Mouse (Mus musculus) MEL (cell line): ENCODE data around the gene Mgat5.

Experiments used
- CHD1 ChIP-seq: IDR thresholded peaks from 2 replicates; pipeline ENCODE4 v1.6.1; 2012; ENCODE audit warnings: low read depth, mild to moderate bottlenecking, inconsistent platforms, low read length, improper control_type of control experiment
- CTCF ChIP-seq, 3 experiments: IDR thresholded peaks in 2 of 3; conservative IDR thresholded peaks in 1 of 3; 2 replicates each; pipeline ENCODE4 v1.5.1; 2011 to 2012; ENCODE audit warnings: low read length in 3 of 3, low read depth in 2 of 3, mild to moderate bottlenecking in 2 of 3, improper control_type of control experiment in 1 of 3, inconsistent platforms in 1 of 3, mixed read lengths in 1 of 3, moderate library complexity in 1 of 3; ENCODE audit not compliant: control insufficient read depth in 1 of 3, insufficient read depth in 1 of 3, poor library complexity in 1 of 3, severe bottlenecking in 1 of 3
- EP300 ChIP-seq, 2 experiments: IDR thresholded peaks; 2 replicates each; pipeline ENCODE4 v1.6.1; 2011; ENCODE audit warnings: improper control_type of control experiment in 2 of 2, low read length in 2 of 2, low read depth in 1 of 2, mild to moderate bottlenecking in 1 of 2
- GATA1 ChIP-seq: IDR thresholded peaks from 2 replicates; pipeline ENCODE4 v1.6.1; 2011; ENCODE audit warnings: low read depth, low read length, improper control_type of control experiment
- MYC ChIP-seq: IDR thresholded peaks from 2 replicates; pipeline ENCODE4 v1.6.1; 2011; ENCODE audit warnings: low read depth, mild to moderate bottlenecking, low read length, improper control_type of control experiment, moderate library complexity
- NRF1 ChIP-seq: IDR thresholded peaks from 2 replicates; pipeline ENCODE4 v1.6.1; 2014; ENCODE audit warnings: low read depth, mild to moderate bottlenecking, inconsistent platforms, low read length, improper control_type of control experiment, moderate library complexity; ENCODE audit not compliant: poor library complexity, insufficient read depth, severe bottlenecking
- POLR2A ChIP-seq, 2 experiments: IDR thresholded peaks; 2 replicates each; pipeline ENCODE4 v1.6.1; 2011 to 2012; ENCODE audit warnings: low read length in 2 of 2, mild to moderate bottlenecking in 2 of 2, control low read depth in 1 of 2, improper control_type of control experiment in 1 of 2, low read depth in 1 of 2, moderate library complexity in 1 of 2; ENCODE audit not compliant: control insufficient read depth in 1 of 2, insufficient read depth in 1 of 2, poor library complexity in 1 of 2
- SIN3A ChIP-seq: IDR thresholded peaks from 2 replicates; pipeline ENCODE4 v1.6.1; 2012; ENCODE audit warnings: low read length, improper control_type of control experiment, inconsistent platforms
- TAL1 ChIP-seq: IDR thresholded peaks from 2 replicates; pipeline ENCODE4 v1.6.1; 2012; ENCODE audit warnings: mild to moderate bottlenecking, inconsistent platforms, low read length, moderate library complexity, mixed read lengths
- TBP ChIP-seq: IDR thresholded peaks from 2 replicates; pipeline ENCODE4 v1.8.0; 2011; ENCODE audit warnings: low read depth, low read length, improper control_type of control experiment
- ZMIZ1 ChIP-seq: IDR thresholded peaks from 2 replicates; pipeline ENCODE4 v1.6.1; 2012; ENCODE audit warnings: low read depth, mild to moderate bottlenecking, inconsistent platforms, low read length, improper control_type of control experiment, moderate library complexity
- ZNF384 ChIP-seq: IDR thresholded peaks from 2 replicates; pipeline ENCODE4 v1.6.1; 2012; ENCODE audit warnings: low read depth, mild to moderate bottlenecking, inconsistent platforms, low read length, improper control_type of control experiment

GRCm38 (mm10) chr1:127242888-127243588 lies 38.2 kb downstream of the Mgat5 start:
- no peak for TF ChIP-seq CTCF (IDR thresholded peaks at IDR 0.05 in 2 of 3, conservative IDR thresholded peaks at IDR 0.05 in 1 of 3; ENCODE audit: control insufficient read depth in 1 of 3, insufficient read depth in 1 of 3, low read depth in 2 of 3, low read length in 3 of 3, poor library complexity in 1 of 3, severe bottlenecking in 1 of 3)
- no peak for TF ChIP-seq GATA1
- no peak for TF ChIP-seq TAL1
- no peak for TF ChIP-seq TBP
- TF ChIP-seq EP300 (IDR thresholded peaks at IDR 0.05; ENCODE audit: low read depth in 1 of 2, low read length in 2 of 2), result peak in 1 of 2 experiments; percentile 65; a peak in 2 of 4 replicates
- TF ChIP-seq CHD1, result no peak
- TF ChIP-seq POLR2A (IDR thresholded peaks at IDR 0.05; ENCODE audit: control insufficient read depth in 1 of 2, insufficient read depth in 1 of 2, low read depth in 1 of 2, low read length in 2 of 2, poor library complexity in 1 of 2), result no peak
- no peak for TF ChIP-seq ZMIZ1
- no peak for TF ChIP-seq NRF1
- TF ChIP-seq SIN3A, result 0 out of 2 replicates have a peak, but pooled peaks have one; percentile 26
- no peak for TF ChIP-seq ZNF384
- TF ChIP-seq MYC, result peak; percentile 61; the same call in 1 of the 2 replicates
